Mouse (Mus musculus) midbrain, embryonic 10.5 days (tissue): ENCODE data around the gene Ctsc. TPM values are rescaled to one million over a fixed set of nuclear protein-coding genes. Genes with fewer than 3 reads are reported as not detected.

Source experiments
- DNase-seq: peaks from one replicate; pipeline ENCODE4 v3.0.0-alpha.2; 2017; ENCODE audit warnings: low spot score
- H3K27ac ChIP-seq: fragments of 300-500 bp; sonication (generic); replicated peaks from 2 replicates; pipeline ENCODE4 v1.5.1; 2016; ENCODE audit warnings: mild to moderate bottlenecking
- H3K27me3 ChIP-seq: fragments of 300-500 bp; sonication (generic); 2 replicates; pipeline ENCODE4 v1.6.1; 2016; ENCODE audit warnings: low read depth, mild to moderate bottlenecking; ENCODE audit not compliant: poor library complexity, severe bottlenecking
- H3K36me3 ChIP-seq: fragments of 300-500 bp; sonication (generic); 2 replicates; pipeline ENCODE4 v1.6.1; 2016; ENCODE audit warnings: mild to moderate bottlenecking, moderate library complexity
- H3K4me1 ChIP-seq: fragments of 300-500 bp; sonication (generic); 2 replicates; pipeline ENCODE4 v1.6.1; 2016
- H3K4me3 ChIP-seq: fragments of 300-500 bp; sonication (generic); 2 replicates; pipeline ENCODE4 v1.5.1; 2016; ENCODE audit warnings: mild to moderate bottlenecking, moderate library complexity
- H3K9me3 ChIP-seq: fragments of 300-500 bp; sonication (generic); replicated peaks from 2 replicates; pipeline ENCODE4 v1.6.1; 2016; ENCODE audit warnings: mild to moderate bottlenecking
- WGBS: fragments of 180-500 bp; shearing (Covaris S2); methylation state at CpG from one replicate; pipeline ENCODE4 v1.1.7; 2016; 5-methylcytosine and 5-hydroxymethylcytosine counted together
- polyA plus RNA-seq: library from polyadenylated mRNA; unstranded; fragments of >200 nt; fragmentation: Nextera tagmentation; extraction: Ambion mirVana; gene quantifications from 2 replicates; pipeline ENCODE4 v1.2.1, GENCODE M21; 2016

The Ctsc gene
- polyA plus RNA-seq, 1 experiment from 2014 or later, result 20.6 TPM

GRCm38 (mm10) chr7:88269913-88270312 is 8.0 kb upstream of the Ctsc start:
- 84% methylated on average over 1 of the region's 1 CpGs for WGBS
- Histone ChIP-seq H3K27ac (no peak overlapping the region), H3K4me1 (no peaks in the 10 kb centered on the region), H3K27me3 (no peaks in the 10 kb centered on the region), H3K4me3 (no peak overlapping the region), H3K9me3 (no peaks in the 10 kb centered on the region), H3K36me3 (no peaks in the 10 kb centered on the region)
- DNase-seq, result no peak

GRCm38 (mm10) chr7:88271531-88271930 is 6.4 kb upstream of the Ctsc start:
- DNase-seq, result no peak
- no peaks in the 10 kb centered on the region for H3K27me3 ChIP-seq
- H3K36me3 ChIP-seq, result no peaks in the 10 kb centered on the region
- H3K9me3 ChIP-seq, result no peaks in the 10 kb centered on the region
- H3K4me1 ChIP-seq, result no peaks in the 10 kb centered on the region
- H3K4me3 ChIP-seq, result no peak overlapping the region
- 63% methylated on average over 2 of the region's 2 CpGs for WGBS
- no peak overlapping the region for H3K27ac ChIP-seq

GRCm38 (mm10) chr7:88276914-88277765 is 745 bp upstream of the Ctsc start:
- Histone ChIP-seq H3K27ac (no peak overlapping the region), H3K36me3 (no peaks in the 10 kb centered on the region), H3K4me3 (peak overlapping the region; percentile 62), H3K9me3 (no peaks in the 10 kb centered on the region), H3K4me1 (peaks cover 18% of the 10 kb centered on the region), H3K27me3 (no peaks in the 10 kb centered on the region)
- no peak for DNase-seq
- 26% methylated on average over 7 of the region's 7 CpGs for WGBS

- Histone ChIP-seq H3K27me3 (no peaks in the 10 kb centered on the region), H3K9me3 (no peaks in the 10 kb centered on the region), H3K27ac (no peak overlapping the region), H3K36me3 (no peaks in the 10 kb centered on the region), H3K4me1 (peaks cover 18% of the 10 kb centered on the region), H3K4me3 (peak overlapping the region; percentile 62)
- WGBS, result 69% methylated on average over 8 of the region's 8 CpGs
- no peak for DNase-seq
These were observed 827 bp downstream of the Ctsc start for GRCm38 (mm10) chr7:88278628-88279196.

GRCm38 (mm10) chr7:88285276-88285675 is 7.4 kb downstream of the Ctsc start:
- Histone ChIP-seq H3K27ac (no peak overlapping the region), H3K4me3 (no peak overlapping the region), H3K4me1 (no peaks in the 10 kb centered on the region), H3K9me3 (no peaks in the 10 kb centered on the region), H3K27me3 (no peaks in the 10 kb centered on the region), H3K36me3 (no peaks in the 10 kb centered on the region)
- no peak for DNase-seq
- 93% methylated on average over 3 of the region's 3 CpGs for WGBS

- no peak overlapping the region for H3K4me3 ChIP-seq
- no peaks in the 10 kb centered on the region for H3K27me3 ChIP-seq
- no peaks in the 10 kb centered on the region for H3K36me3 ChIP-seq
- H3K9me3 ChIP-seq, result no peaks in the 10 kb centered on the region
- WGBS, result 85% methylated on average over 2 of the region's 2 CpGs
- no peak overlapping the region for H3K27ac ChIP-seq
- DNase-seq, result no peak
- no peaks in the 10 kb centered on the region for H3K4me1 ChIP-seq
These were observed 13.2 kb downstream of the Ctsc start for GRCm38 (mm10) chr7:88291036-88291435.

GRCm38 (mm10) chr7:88292044-88292443 is 14.2 kb downstream of the Ctsc start:
- Histone ChIP-seq H3K4me3 (no peak overlapping the region), H3K27ac (no peak overlapping the region), H3K4me1 (no peaks in the 10 kb centered on the region), H3K9me3 (no peaks in the 10 kb centered on the region), H3K27me3 (no peaks in the 10 kb centered on the region), H3K36me3 (no peaks in the 10 kb centered on the region)
- DNase-seq, result no peak
- WGBS, result 80% methylated on average over 2 of the region's 2 CpGs

GRCm38 (mm10) chr7:88293907-88294306 is 16.0 kb downstream of the Ctsc start:
- Histone ChIP-seq H3K27me3 (no peaks in the 10 kb centered on the region), H3K4me1 (no peaks in the 10 kb centered on the region), H3K36me3 (no peaks in the 10 kb centered on the region), H3K27ac (no peak overlapping the region), H3K4me3 (no peak overlapping the region), H3K9me3 (no peaks in the 10 kb centered on the region)
- 48% methylated on average over 6 of the region's 6 CpGs for WGBS
- DNase-seq, result no peak

- Histone ChIP-seq H3K27ac (no peak overlapping the region), H3K4me3 (no peak overlapping the region), H3K9me3 (no peaks in the 10 kb centered on the region), H3K27me3 (no peaks in the 10 kb centered on the region), H3K36me3 (no peaks in the 10 kb centered on the region), H3K4me1 (no peaks in the 10 kb centered on the region)
- DNase-seq, result no peak
- 90% methylated on average over 1 of the region's 1 CpGs for WGBS
These were observed 18.1 kb downstream of the Ctsc start for GRCm38 (mm10) chr7:88295989-88296388.

- 81% methylated on average over 6 of the region's 6 CpGs for WGBS
- H3K9me3 ChIP-seq, result no peaks in the 10 kb centered on the region
- H3K4me1 ChIP-seq, result no peaks in the 10 kb centered on the region
- H3K27ac ChIP-seq, result no peak overlapping the region
- H3K4me3 ChIP-seq, result no peak overlapping the region
- no peaks in the 10 kb centered on the region for H3K27me3 ChIP-seq
- DNase-seq, result no peak
- H3K36me3 ChIP-seq, result no peaks in the 10 kb centered on the region
These were observed 19.0 kb downstream of the Ctsc start for GRCm38 (mm10) chr7:88296932-88297331.

- no peak for DNase-seq
- Histone ChIP-seq H3K4me1 (no peaks in the 10 kb centered on the region), H3K36me3 (no peaks in the 10 kb centered on the region), H3K4me3 (no peak overlapping the region), H3K27ac (no peak overlapping the region), H3K27me3 (no peaks in the 10 kb centered on the region), H3K9me3 (no peaks in the 10 kb centered on the region)
- 83% methylated on average over 4 of the region's 4 CpGs for WGBS
These were observed 27.9 kb downstream of the Ctsc start for GRCm38 (mm10) chr7:88305750-88306149.

GRCm38 (mm10) chr7:88306725-88307124 is 28.8 kb downstream of the Ctsc start:
- H3K4me3 ChIP-seq, result no peak overlapping the region
- H3K27me3 ChIP-seq, result no peaks in the 10 kb centered on the region
- no peaks in the 10 kb centered on the region for H3K9me3 ChIP-seq
- WGBS, result 91% methylated on average over 3 of the region's 3 CpGs
- no peak overlapping the region for H3K27ac ChIP-seq
- no peak for DNase-seq
- no peaks in the 10 kb centered on the region for H3K36me3 ChIP-seq
- H3K4me1 ChIP-seq, result no peaks in the 10 kb centered on the region

GRCm38 (mm10) chr7:88310398-88311180 is 32.7 kb downstream of the Ctsc start:
- Histone ChIP-seq H3K9me3 (no peaks in the 10 kb centered on the region), H3K4me3 (no peak overlapping the region), H3K4me1 (no peaks in the 10 kb centered on the region), H3K27me3 (no peaks in the 10 kb centered on the region), H3K27ac (no peak overlapping the region), H3K36me3 (no peaks in the 10 kb centered on the region)
- 86% methylated on average over 3 of the region's 3 CpGs for WGBS
- no peak for DNase-seq
